Mouse (Mus musculus) midbrain, embryonic 16.5 days (tissue): ENCODE results near the gene Rarb. TPM values are rescaled to one million over a fixed set of nuclear protein-coding genes. Genes with fewer than 3 reads are reported as not detected.

Source experiments
- ATAC-seq: fragments of 200-750 bp; cut with Nextera tagmentation; 2 replicates; pipeline ENCODE4 v1.8.0; 2017; ENCODE audit warnings: moderate TSS enrichment
- H3K27ac ChIP-seq: fragments of 300-500 bp; sonication (generic); 2 replicates; pipeline ENCODE4 v1.5.1; 2014; ENCODE audit warnings: mild to moderate bottlenecking, low read length, mixed read lengths
- H3K27me3 ChIP-seq: fragments of 300-500 bp; sonication (generic); 2 replicates; pipeline ENCODE4 v1.6.1; 2014; ENCODE audit warnings: low read depth, low read length, mixed read lengths; ENCODE audit not compliant: control insufficient read depth, insufficient read depth
- H3K36me3 ChIP-seq: fragments of 300-500 bp; sonication (generic); 2 replicates; pipeline ENCODE4 v1.6.1; 2014; ENCODE audit warnings: mild to moderate bottlenecking, low read length, moderate library complexity, mixed read lengths; ENCODE audit not compliant: control insufficient read depth, insufficient read depth
- H3K4me1 ChIP-seq: fragments of 300-500 bp; sonication (generic); 2 replicates; pipeline ENCODE4 v1.6.1; 2014; ENCODE audit warnings: mild to moderate bottlenecking, low read length, mixed read lengths; ENCODE audit not compliant: control insufficient read depth, insufficient read depth
- H3K4me2 ChIP-seq: fragments of 300-500 bp; sonication (generic); 2 replicates; pipeline ENCODE4 v1.6.1; 2014; ENCODE audit warnings: mild to moderate bottlenecking, low read length, mixed read lengths
- H3K4me3 ChIP-seq: fragments of 300-500 bp; sonication (generic); 2 replicates; pipeline ENCODE4 v1.5.1; 2014; ENCODE audit warnings: low read depth, mild to moderate bottlenecking, low read length, moderate library complexity, mixed read lengths
- H3K9ac ChIP-seq: fragments of 300-500 bp; sonication (generic); 2 replicates; pipeline ENCODE4 v1.6.1; 2014; ENCODE audit warnings: low read depth, low read length, mixed read lengths
- H3K9me3 ChIP-seq: fragments of 300-500 bp; sonication (generic); replicated peaks from 2 replicates; pipeline ENCODE4 v1.6.1; 2014; ENCODE audit warnings: mild to moderate bottlenecking, low read length, mixed read lengths; ENCODE audit not compliant: control insufficient read depth, poor library complexity, severe bottlenecking
- WGBS: fragments of 180-500 bp; shearing (Covaris S2); extraction: QIAGEN DNeasy Blood & Tissue Kit; methylation state at CpG from one replicate; pipeline ENCODE4 v1.1.7; 2014; 5-methylcytosine and 5-hydroxymethylcytosine counted together
- polyA plus RNA-seq: library from polyadenylated mRNA; unstranded; fragments of >200 nt; fragmentation: Nextera tagmentation; extraction: Ambion mirVana; gene quantifications from 2 replicates; pipeline ENCODE4 v1.2.1, GENCODE M21; 2015

Gene Rarb
- polyA plus RNA-seq, 1 experiment from 2014 or later = 8.1 TPM

GRCm38 (mm10) chr14:16528631-16529030 is 290.3 kb downstream of the Rarb start:
- H3K9me3 ChIP-seq = no peaks in the 10 kb centered on the region
- no peak overlapping the region for H3K4me3 ChIP-seq
- no peaks in the 10 kb centered on the region for H3K36me3 ChIP-seq
- H3K4me1 ChIP-seq = no peaks in the 10 kb centered on the region
- ATAC-seq = no peak
- WGBS = 84% methylated on average over 2 of the region's 2 CpGs
- no peak overlapping the region for H3K9ac ChIP-seq
- no peak overlapping the region for H3K4me2 ChIP-seq
- H3K27ac ChIP-seq = no peak overlapping the region
- H3K27me3 ChIP-seq = no peaks in the 10 kb centered on the region

GRCm38 (mm10) chr14:16526120-16526519 is 292.8 kb downstream of the Rarb start:
- no peak for ATAC-seq
- Histone ChIP-seq H3K4me2 (no peak overlapping the region), H3K27me3 (no peaks in the 10 kb centered on the region), H3K9me3 (no peaks in the 10 kb centered on the region), H3K9ac (no peak overlapping the region), H3K27ac (no peak overlapping the region), H3K36me3 (no peaks in the 10 kb centered on the region), H3K4me1 (no peaks in the 10 kb centered on the region), H3K4me3 (no peak overlapping the region)
- WGBS = 81% methylated on average over 3 of the region's 3 CpGs

GRCm38 (mm10) chr14:16525137-16525924 is 293.6 kb downstream of the Rarb start:
- H3K4me2 ChIP-seq = no peak overlapping the region
- H3K27ac ChIP-seq = no peak overlapping the region
- no peak overlapping the region for H3K9ac ChIP-seq
- no peaks in the 10 kb centered on the region for H3K9me3 ChIP-seq
- H3K27me3 ChIP-seq = no peaks in the 10 kb centered on the region
- H3K4me1 ChIP-seq = no peaks in the 10 kb centered on the region
- no peaks in the 10 kb centered on the region for H3K36me3 ChIP-seq
- no peak overlapping the region for H3K4me3 ChIP-seq
- ATAC-seq = no peak
- WGBS = 78% methylated on average over 5 of the region's 5 CpGs

- Histone ChIP-seq H3K27ac (no peak overlapping the region), H3K9ac (no peak overlapping the region), H3K27me3 (no peaks in the 10 kb centered on the region), H3K36me3 (no peaks in the 10 kb centered on the region), H3K4me2 (no peak overlapping the region), H3K4me3 (no peak overlapping the region), H3K9me3 (no peaks in the 10 kb centered on the region), H3K4me1 (peaks cover 15% of the 10 kb centered on the region)
- no peak for ATAC-seq
- WGBS = 79% methylated on average over 3 of the region's 3 CpGs
Measured at GRCm38 (mm10) chr14:16522852-16523251, 296.1 kb downstream of the Rarb start.

GRCm38 (mm10) chr14:16519588-16520167 is 299.3 kb downstream of the Rarb start:
- H3K27ac ChIP-seq = peak overlapping the region; percentile 33; the same call in 1 of the 2 replicates
- no peak overlapping the region for H3K4me2 ChIP-seq
- peaks cover 18% of the 10 kb centered on the region for H3K4me1 ChIP-seq
- no peaks in the 10 kb centered on the region for H3K9me3 ChIP-seq
- no peak for ATAC-seq
- WGBS = 78% methylated on average over 8 of the region's 8 CpGs
- no peak overlapping the region for H3K9ac ChIP-seq
- H3K27me3 ChIP-seq = no peaks in the 10 kb centered on the region
- H3K36me3 ChIP-seq = no peaks in the 10 kb centered on the region
- no peak overlapping the region for H3K4me3 ChIP-seq

GRCm38 (mm10) chr14:16517958-16518357 is 301.0 kb downstream of the Rarb start:
- no peak overlapping the region for H3K4me3 ChIP-seq
- ATAC-seq = peak; percentile 94
- no peaks in the 10 kb centered on the region for H3K9me3 ChIP-seq
- H3K27me3 ChIP-seq = no peaks in the 10 kb centered on the region
- peak overlapping the region; percentile 38 for H3K27ac ChIP-seq
- H3K4me2 ChIP-seq = no peak overlapping the region
- H3K36me3 ChIP-seq = no peaks in the 10 kb centered on the region
- no peak overlapping the region for H3K9ac ChIP-seq
- H3K4me1 ChIP-seq = peaks cover 18% of the 10 kb centered on the region

GRCm38 (mm10) chr14:16515731-16516130 is 303.2 kb downstream of the Rarb start:
- Histone ChIP-seq H3K36me3 (no peaks in the 10 kb centered on the region), H3K9ac (no peak overlapping the region), H3K4me3 (no peak overlapping the region), H3K4me1 (peaks cover 18% of the 10 kb centered on the region), H3K4me2 (no peak overlapping the region), H3K27ac (no peak overlapping the region), H3K9me3 (no peaks in the 10 kb centered on the region), H3K27me3 (no peaks in the 10 kb centered on the region)
- ATAC-seq = no peak
- 85% methylated on average over 3 of the region's 3 CpGs for WGBS

GRCm38 (mm10) chr14:16510574-16510973 is 308.4 kb downstream of the Rarb start:
- Histone ChIP-seq H3K36me3 (no peaks in the 10 kb centered on the region), H3K27ac (no peak overlapping the region), H3K4me2 (no peak overlapping the region), H3K4me3 (no peak overlapping the region), H3K9me3 (no peaks in the 10 kb centered on the region), H3K4me1 (no peaks in the 10 kb centered on the region), H3K27me3 (no peaks in the 10 kb centered on the region), H3K9ac (no peak overlapping the region)
- 80% methylated on average over 4 of the region's 4 CpGs for WGBS
- no peak for ATAC-seq

GRCm38 (mm10) chr14:16509825-16510224 is 309.1 kb downstream of the Rarb start:
- H3K4me3 ChIP-seq = no peak overlapping the region
- H3K27ac ChIP-seq = no peak overlapping the region
- no peaks in the 10 kb centered on the region for H3K27me3 ChIP-seq
- H3K4me1 ChIP-seq = no peaks in the 10 kb centered on the region
- H3K36me3 ChIP-seq = no peaks in the 10 kb centered on the region
- H3K9ac ChIP-seq = no peak overlapping the region
- no peak for ATAC-seq
- WGBS = 81% methylated on average over 4 of the region's 4 CpGs
- no peaks in the 10 kb centered on the region for H3K9me3 ChIP-seq
- no peak overlapping the region for H3K4me2 ChIP-seq
